Mouse (Mus musculus) heart, adult 9 months (tissue): ENCODE results near the gene Ppp1r32.
A peak's percentile ranks its signal among the peaks of the same experiment; 100 is the strongest.

Experiments used
- DNase-seq, 2 experiments: peaks; one replicate each; pipeline ENCODE4 v3.0.0; 2022; ENCODE audit warnings: low spot score in 2 of 2

Ppp1r32 gene

GRCm38 (mm10) chr19:10482703-10483102, at the start of gene Ppp1r32:
TSS of gene Ppp1r32 (minus strand) at chr19:10482928.
- DNase-seq = no peak

DNA sequence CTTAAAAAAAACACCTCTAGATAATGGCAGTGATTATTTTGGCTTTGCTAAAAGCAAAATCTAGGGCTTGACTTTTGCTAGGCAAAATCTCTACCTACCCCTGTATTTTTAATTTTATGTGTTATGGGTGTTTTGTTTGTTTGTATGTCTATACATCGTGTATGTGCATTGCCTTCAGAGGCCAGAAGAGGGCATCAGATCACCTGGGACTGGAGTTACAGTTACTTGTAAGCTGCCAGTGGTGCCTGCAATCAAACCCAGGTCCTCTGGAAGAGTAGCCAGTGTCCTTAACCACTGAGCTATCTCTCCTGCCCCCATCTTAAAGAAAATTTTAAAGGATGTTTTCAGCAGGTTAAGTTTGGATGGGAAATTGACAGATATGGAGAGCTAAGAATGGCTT, 47.4 kb upstream of the Ppp1r32 start:
- no peak for DNase-seq

DNA sequence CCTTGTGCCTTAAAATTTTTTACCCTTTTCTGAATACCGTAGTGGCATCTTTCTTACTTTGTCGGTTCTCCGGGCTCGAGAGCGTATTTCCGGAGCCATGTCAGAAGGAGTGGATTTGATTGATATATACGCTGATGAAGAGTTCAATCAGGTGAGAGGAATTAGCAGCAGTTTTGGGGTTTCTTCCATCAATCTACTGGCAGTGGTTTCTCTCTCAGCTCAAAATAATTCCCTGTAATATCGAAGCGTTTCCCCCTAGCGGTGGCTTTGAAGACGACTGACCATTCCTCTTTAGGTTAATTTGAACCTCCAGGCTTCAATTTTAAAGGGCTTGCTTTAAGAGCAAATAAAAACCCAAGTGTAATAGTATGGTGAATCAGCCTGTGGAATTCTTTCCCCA, 43.2 kb upstream of the Ppp1r32 start, which contains the start of gene Sdhaf2:
Gene Sdhaf2, minus strand, starts transcription at position 233 of the 400 bp plus-strand sequence.
- peak in 1 of 2 experiments; percentile 19 for DNase-seq

- DNase-seq = peak; percentile 91
Measured at GRCm38 (mm10) chr19:10525106-10525901, 42.6 kb upstream of the Ppp1r32 start, which contains the start of gene Cpsf7. TSS of gene Cpsf7 (plus strand) at chr19:10525266.

DNA sequence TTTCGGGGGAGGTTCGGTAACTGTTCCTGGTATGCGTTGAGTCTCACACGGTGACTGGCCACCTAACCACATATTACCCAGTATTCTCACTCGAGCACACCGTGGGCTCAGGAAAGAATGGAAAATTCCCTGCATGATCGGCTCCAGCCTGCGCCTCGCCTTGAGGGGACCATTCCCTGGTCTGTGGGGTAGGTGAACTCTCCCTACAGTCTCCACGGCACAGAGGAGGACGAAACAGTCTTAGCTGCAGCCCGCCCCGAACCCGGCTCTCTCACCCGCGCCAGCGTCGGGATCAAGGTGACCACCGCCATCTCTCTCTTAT, 42.0 kb upstream of the Ppp1r32 start:
- no peak for DNase-seq

GRCm38 (mm10) chr19:10523483-10524080, 40.9 kb upstream of the Ppp1r32 start:
- DNase-seq = no peak

DNA sequence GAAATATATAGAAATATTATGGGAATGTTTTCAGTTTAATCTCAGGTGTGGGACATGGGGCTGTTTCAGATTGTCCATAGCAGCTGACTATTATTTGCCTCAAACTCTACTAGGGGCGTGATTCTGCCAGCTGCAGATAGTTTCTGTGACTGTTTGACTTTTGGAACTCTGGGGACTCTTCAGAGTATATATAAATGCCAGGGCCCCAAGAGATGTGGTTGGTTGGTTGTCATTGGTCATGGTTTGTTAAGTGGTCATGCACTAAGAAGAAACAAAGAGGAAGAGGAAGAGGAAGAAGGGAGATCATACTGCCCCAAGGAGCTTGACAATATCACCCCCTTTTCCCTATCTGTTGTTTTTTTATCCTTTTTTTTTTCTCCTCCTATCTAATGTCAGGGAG, 39.2 kb upstream of the Ppp1r32 start:
- DNase-seq = no peak

DNA sequence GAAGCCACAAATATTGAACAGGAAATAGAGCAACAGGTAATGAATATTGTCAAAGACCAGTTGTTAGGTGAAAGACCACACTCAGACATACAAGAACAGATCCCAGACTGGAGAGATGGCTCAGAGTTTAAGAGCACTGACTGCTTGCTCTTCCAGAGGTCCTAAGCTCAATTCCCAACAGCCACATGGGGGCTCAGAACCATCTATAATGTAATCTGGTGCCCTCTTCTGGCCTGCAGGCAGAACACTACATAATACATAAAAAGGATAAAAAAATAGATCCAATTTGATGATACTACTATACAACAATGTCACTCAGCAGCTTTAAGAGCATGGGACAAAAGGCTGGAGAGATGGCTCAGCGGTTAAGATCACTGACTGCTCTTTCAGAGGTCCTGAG, 37.6 kb upstream of the Ppp1r32 start:
- DNase-seq = no peak

GRCm38 (mm10) chr19:10510759-10511330, 28.1 kb upstream of the Ppp1r32 start:
- peak in 1 of 2 experiments; percentile 14 for DNase-seq

- DNase-seq = no peak
Measured at GRCm38 (mm10) chr19:10502571-10502970, 19.8 kb upstream of the Ppp1r32 start.

GRCm38 (mm10) chr19:10500581-10500980, 17.9 kb upstream of the Ppp1r32 start:
- DNase-seq = no peak

DNA sequence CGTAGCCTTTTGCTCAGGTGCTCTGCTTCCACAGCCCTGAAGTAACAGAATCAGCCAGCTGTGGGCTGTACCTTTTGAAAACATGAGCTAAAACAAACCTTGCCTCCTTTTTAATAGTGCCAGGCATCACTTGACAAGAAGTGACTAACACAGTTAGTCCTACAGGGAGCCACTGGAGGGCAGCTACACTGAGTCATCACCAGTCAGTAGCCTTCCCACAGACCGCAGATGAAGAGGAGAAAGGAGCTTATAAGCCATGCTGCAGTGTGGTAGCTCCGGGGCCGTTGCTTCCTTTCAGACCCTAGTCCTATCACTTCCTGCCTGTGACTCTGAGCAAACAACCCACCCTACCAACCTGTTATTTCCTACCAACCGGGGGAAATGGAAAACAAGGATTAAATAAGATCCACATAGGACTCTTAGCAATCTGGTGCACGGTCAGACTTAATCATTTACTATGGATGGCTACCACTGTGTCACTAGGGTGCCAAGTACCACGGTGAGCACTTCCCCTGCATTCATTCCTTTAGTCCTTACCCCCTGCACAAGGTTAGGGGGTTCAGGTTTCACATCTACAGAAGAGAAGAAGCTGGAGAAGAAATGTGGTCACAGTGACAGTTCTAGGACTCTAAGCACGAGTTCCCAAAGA, 14.9 kb upstream of the Ppp1r32 start:
- DNase-seq = no peak

DNA sequence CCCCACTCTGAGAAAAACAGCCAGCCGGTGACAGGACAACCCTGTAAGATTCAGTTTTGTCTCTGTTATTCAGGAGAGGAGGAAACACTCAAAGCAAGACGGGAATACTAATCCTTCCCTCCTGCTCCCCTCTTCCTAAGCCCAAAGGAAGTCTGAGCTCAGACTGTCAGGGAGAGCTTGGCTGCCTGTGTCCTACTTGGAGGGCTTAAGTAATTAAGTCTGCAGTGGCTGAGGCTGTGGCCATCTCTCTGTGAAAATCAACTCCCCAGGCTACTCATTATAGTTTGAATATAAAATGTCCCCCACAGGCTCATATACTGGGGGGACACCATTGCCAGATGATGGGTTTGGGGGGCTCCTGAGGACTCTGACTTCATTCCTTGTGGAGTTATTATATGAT, 14.2 kb upstream of the Ppp1r32 start:
- no peak for DNase-seq

GRCm38 (mm10) chr19:10495670-10496069, 12.9 kb upstream of the Ppp1r32 start:
- no peak for DNase-seq

DNA sequence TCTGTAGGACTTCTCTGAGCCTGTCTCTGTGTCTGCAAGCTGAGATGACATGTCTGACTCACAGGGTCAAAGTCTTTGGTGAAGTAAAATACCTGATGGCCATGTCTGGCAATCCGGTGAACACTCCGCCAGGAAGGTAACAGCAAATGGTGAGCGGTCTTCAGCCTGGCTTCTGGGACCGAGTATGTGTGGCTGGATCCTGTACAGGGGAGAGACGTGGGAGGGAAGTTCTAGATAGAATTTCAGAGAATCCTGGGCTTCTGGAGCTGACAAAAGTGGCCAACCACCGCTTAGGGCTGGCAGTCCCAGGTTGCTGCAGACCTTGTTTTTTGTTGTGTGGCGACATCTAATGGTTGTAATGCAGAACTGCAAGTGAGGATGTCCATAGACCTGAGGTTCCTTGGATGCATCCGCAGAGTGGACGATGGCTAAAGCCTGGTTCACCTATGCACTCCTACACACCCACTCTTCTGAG, 3.6 kb upstream of the Ppp1r32 start:
- peak; percentile 27 to 61 for DNase-seq

DNA sequence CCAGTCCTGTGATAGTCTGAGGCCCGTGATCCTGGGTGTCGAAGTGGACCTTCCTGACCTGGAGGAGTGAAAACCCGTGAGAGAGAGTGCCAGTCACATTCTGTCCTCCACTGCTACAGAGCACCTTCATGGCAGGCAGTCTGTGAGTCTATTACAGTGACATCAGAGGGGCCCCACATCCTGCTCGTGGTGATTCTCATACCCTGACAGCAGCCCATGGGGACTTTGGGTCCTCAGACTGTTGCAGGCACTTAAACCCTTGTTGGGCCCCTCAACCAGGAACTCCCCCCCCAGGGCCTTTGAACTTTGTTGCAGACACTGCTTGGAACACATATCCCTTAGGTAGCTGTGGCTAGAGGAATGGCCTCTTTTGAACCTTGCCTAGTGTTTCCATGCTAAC, 3.2 kb downstream of the Ppp1r32 start:
- DNase-seq = no peak

- DNase-seq = no peak
Measured at GRCm38 (mm10) chr19:10473779-10474178, 8.9 kb downstream of the Ppp1r32 start.

DNA sequence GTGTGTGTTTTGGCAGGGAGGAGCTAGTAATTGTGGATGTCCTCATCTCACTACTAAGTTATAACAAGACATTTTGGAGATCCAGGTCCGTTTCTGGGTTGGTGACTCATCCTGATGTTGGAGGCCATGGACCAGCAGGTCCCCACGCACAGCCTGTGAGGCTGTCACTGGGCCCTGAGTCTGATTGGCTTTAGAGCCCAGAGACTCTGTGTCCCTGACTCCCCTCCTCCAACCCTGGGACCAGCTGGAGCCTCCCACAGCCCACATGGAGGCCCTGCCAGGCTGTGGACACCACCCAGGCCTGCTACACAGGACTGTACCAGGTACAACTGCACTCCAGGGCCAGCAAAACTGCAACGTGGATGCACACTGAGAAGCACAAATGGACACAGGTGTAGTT, 9.8 kb downstream of the Ppp1r32 start:
- DNase-seq = no peak

GRCm38 (mm10) chr19:10469171-10469658, 13.5 kb downstream of the Ppp1r32 start:
- DNase-seq = peak in 1 of 2 experiments; percentile 27

GRCm38 (mm10) chr19:10464427-10464826, 18.3 kb downstream of the Ppp1r32 start:
- no peak for DNase-seq

GRCm38 (mm10) chr19:10461584-10461983, 21.1 kb downstream of the Ppp1r32 start:
- no peak for DNase-seq

DNA sequence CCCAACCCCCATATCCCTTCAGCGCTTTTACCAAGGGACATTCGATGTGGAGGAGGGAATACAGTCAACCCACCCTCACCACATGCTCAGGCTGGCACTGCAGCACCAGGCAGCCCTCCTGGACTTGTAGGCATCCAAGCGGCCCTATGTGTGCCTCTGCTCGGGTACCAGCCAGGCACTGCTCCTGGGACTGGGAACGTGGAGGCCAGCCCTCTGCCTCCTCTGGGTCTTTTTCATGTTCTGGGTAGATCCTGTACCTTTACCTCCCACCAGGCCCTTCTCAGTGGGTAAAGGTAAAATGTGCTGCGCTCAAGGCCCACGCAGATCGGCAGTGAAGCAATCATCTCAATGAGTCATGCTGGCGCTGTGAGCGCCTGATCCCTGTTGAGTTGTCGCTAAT, 22.8 kb downstream of the Ppp1r32 start:
- DNase-seq = no peak
